Mouse (Mus musculus) E14TG2a.4 (cell line): ENCODE data around the gene Prkce.

Experiments used
- H3K27me3 ChIP-seq: 2 replicates; pipeline ENCODE4 v1.6.1; 2014; ENCODE audit warnings: low read length, control low read depth; ENCODE audit not compliant: insufficient read depth
- H3K36me3 ChIP-seq: 2 replicates; pipeline ENCODE4 v1.6.1; 2014; ENCODE audit warnings: low read length, control low read depth; ENCODE audit not compliant: insufficient read depth
- H3K4me1 ChIP-seq: replicated peaks from 2 replicates; pipeline ENCODE4 v1.6.1; 2014; ENCODE audit warnings: low read depth, low read length, control low read depth
- H3K4me3 ChIP-seq: replicated peaks from 2 replicates; pipeline ENCODE4 v1.5.1; 2014; ENCODE audit warnings: mild to moderate bottlenecking, low read length
- H3K9me3 ChIP-seq: 2 replicates; pipeline ENCODE4 v1.6.1; 2014; ENCODE audit warnings: low read length, control low read depth
- CTCF ChIP-seq: conservative IDR thresholded peaks from 2 replicates; pipeline ENCODE4 v1.5.1; 2014; ENCODE audit warnings: low read length
- NANOG ChIP-seq: IDR thresholded peaks from 2 replicates; pipeline ENCODE4 v1.6.1; 2014; ENCODE audit warnings: borderline replicate concordance, low read length, mixed read lengths
- POU5F1 ChIP-seq: IDR thresholded peaks from 2 replicates; pipeline ENCODE4 v1.6.1; 2014; ENCODE audit warnings: low read length, borderline replicate concordance

Gene Prkce

GRCm38 (mm10) chr17:86355318-86355717 lies 187.7 kb downstream of the Prkce start:
- Histone ChIP-seq H3K36me3 (no peaks in the 10 kb centered on the region), H3K4me1 (no peaks in the 10 kb centered on the region), H3K27me3 (no peaks in the 10 kb centered on the region), H3K4me3 (no peak overlapping the region), H3K9me3 (no peaks in the 10 kb centered on the region)
- no peak for TF ChIP-seq CTCF
- TF ChIP-seq POU5F1: no peak
- TF ChIP-seq NANOG: no peak

- Histone ChIP-seq H3K9me3 (no peaks in the 10 kb centered on the region), H3K36me3 (no peaks in the 10 kb centered on the region), H3K27me3 (no peaks in the 10 kb centered on the region), H3K4me1 (no peaks in the 10 kb centered on the region), H3K4me3 (no peak overlapping the region)
- TF ChIP-seq NANOG: no peak
- TF ChIP-seq CTCF: no peak
- no peak for TF ChIP-seq POU5F1
Observed at GRCm38 (mm10) chr17:86355772-86356451, 188.3 kb downstream of the Prkce start.

- no peak for TF ChIP-seq POU5F1
- no peak for TF ChIP-seq CTCF
- TF ChIP-seq NANOG: no peak
- Histone ChIP-seq H3K36me3 (no peaks in the 10 kb centered on the region), H3K27me3 (no peaks in the 10 kb centered on the region), H3K4me1 (no peaks in the 10 kb centered on the region), H3K9me3 (no peaks in the 10 kb centered on the region), H3K4me3 (no peak overlapping the region)
Observed at GRCm38 (mm10) chr17:86358388-86358787, 190.8 kb downstream of the Prkce start.

- no peak overlapping the region for H3K4me3 ChIP-seq
Observed at GRCm38 (mm10) chr17:86358847-86359246, 191.3 kb downstream of the Prkce start.

GRCm38 (mm10) chr17:86360849-86361248 lies 193.3 kb downstream of the Prkce start:
- Histone ChIP-seq H3K27me3 (no peaks in the 10 kb centered on the region), H3K9me3 (no peaks in the 10 kb centered on the region), H3K4me1 (no peaks in the 10 kb centered on the region), H3K36me3 (no peaks in the 10 kb centered on the region), H3K4me3 (no peak overlapping the region)
- no peak for TF ChIP-seq POU5F1
- TF ChIP-seq NANOG: no peak
- TF ChIP-seq CTCF: no peak

More at GRCm38 (mm10) chr17:86358847-86359246, 191.3 kb downstream of the Prkce start:
- Histone ChIP-seq H3K9me3 (no peaks in the 10 kb centered on the region), H3K36me3 (no peaks in the 10 kb centered on the region), H3K27me3 (no peaks in the 10 kb centered on the region), H3K4me1 (no peaks in the 10 kb centered on the region)
- TF ChIP-seq NANOG: no peak
- TF ChIP-seq POU5F1: no peak
- TF ChIP-seq CTCF: no peak

- H3K27me3 ChIP-seq: no peaks in the 10 kb centered on the region
- H3K9me3 ChIP-seq: no peaks in the 10 kb centered on the region
- H3K4me1 ChIP-seq: no peaks in the 10 kb centered on the region
- no peaks in the 10 kb centered on the region for H3K36me3 ChIP-seq
- no peak for TF ChIP-seq POU5F1
- no peak for TF ChIP-seq CTCF
- TF ChIP-seq NANOG: no peak
- H3K4me3 ChIP-seq: no peak overlapping the region
Observed at GRCm38 (mm10) chr17:86363356-86363755, 195.8 kb downstream of the Prkce start.

- no peaks in the 10 kb centered on the region for H3K27me3 ChIP-seq
- H3K9me3 ChIP-seq: no peaks in the 10 kb centered on the region
- H3K36me3 ChIP-seq: no peaks in the 10 kb centered on the region
- TF ChIP-seq POU5F1: no peak
- TF ChIP-seq NANOG: no peak
- TF ChIP-seq CTCF: no peak
- no peak overlapping the region for H3K4me3 ChIP-seq
- no peaks in the 10 kb centered on the region for H3K4me1 ChIP-seq
Observed at GRCm38 (mm10) chr17:86364349-86365075, 196.9 kb downstream of the Prkce start.

GRCm38 (mm10) chr17:86366919-86367318 lies 199.3 kb downstream of the Prkce start:
- Histone ChIP-seq H3K36me3 (no peaks in the 10 kb centered on the region), H3K27me3 (no peaks in the 10 kb centered on the region), H3K4me3 (no peak overlapping the region), H3K9me3 (no peaks in the 10 kb centered on the region), H3K4me1 (no peaks in the 10 kb centered on the region)
- no peak for TF ChIP-seq NANOG
- no peak for TF ChIP-seq CTCF
- TF ChIP-seq POU5F1: no peak
